Mouse (Mus musculus): Measurements from ENCODE around the gene Zfhx2.

Zfhx2 gene

DNA sequence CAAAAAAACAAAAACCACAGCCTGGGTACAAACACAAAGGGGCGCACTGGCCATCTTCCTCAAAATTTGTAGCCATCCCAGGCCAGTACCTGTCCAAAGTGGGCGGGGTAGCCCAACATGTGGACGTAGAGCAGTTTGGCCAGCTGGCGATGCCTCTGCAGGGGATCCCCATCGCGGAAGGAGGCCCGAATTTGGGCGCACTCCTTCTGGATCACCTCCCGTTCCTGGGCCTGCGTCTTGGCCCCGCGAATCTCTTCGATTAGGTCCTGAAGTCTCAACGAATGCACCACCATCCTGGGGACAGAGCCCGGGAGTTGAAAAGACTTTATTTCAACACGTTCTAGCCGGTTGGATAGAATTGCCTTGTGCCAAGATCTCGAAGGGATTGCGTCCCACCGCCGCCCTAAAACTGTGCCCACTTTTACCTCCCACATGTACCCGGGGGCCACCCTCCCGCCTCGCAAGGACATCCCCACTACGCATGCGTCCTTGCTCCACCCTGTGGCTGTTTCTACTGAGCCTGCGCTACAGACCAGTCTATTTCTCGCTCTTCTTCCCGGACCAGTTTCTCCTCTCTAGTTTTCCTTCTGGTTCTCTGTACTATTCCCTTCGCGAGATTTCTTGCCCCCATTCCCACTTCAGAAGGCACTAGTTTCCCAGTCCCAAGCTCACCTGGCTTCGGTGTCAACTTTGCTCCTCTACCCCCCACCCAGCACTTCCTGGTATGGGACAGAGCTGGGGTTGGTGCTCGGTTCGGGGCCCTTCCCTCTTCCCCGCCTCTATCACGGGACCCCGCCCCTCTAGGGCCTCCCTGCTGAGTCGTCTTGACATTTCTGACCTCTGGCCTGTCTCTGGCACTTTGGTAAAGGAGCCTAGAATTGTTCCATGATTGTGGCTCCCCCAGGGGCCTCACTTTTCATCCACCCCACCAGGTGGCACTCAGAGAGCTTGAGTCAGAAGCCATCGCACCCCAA is 14.0 kb upstream of the Zfhx2 start, which contains the start of gene Ap1g2:
Gene Ap1g2 (minus strand): TSS at position 758 of the 974 bp plus-strand sequence.
- peak; percentile 88 for DNase-seq

DNA sequence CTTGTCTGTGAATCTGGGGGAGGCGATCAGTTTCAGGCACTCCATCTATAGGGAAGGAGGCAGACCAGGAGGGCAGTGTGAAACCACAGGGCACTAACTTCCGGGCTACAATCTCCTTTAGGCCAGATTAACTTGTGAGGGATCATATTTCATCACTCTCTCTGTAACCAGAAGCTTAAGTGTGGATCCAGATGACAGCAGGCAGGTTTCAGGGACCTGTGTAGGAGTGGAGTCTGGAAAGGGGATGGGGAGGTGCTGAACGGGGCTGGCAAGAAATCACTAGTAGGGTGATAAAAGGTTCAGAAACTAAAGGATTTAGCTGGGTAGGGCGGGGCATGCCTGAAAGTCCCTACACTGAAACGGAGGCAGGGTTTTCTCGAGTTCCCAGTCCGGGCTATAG is 13.3 kb upstream of the Zfhx2 start:
- no peak for DNase-seq

GRCm38 (mm10) chr14:55104365-55104764 is 12.2 kb upstream of the Zfhx2 start:
- no peak for DNase-seq

DNA sequence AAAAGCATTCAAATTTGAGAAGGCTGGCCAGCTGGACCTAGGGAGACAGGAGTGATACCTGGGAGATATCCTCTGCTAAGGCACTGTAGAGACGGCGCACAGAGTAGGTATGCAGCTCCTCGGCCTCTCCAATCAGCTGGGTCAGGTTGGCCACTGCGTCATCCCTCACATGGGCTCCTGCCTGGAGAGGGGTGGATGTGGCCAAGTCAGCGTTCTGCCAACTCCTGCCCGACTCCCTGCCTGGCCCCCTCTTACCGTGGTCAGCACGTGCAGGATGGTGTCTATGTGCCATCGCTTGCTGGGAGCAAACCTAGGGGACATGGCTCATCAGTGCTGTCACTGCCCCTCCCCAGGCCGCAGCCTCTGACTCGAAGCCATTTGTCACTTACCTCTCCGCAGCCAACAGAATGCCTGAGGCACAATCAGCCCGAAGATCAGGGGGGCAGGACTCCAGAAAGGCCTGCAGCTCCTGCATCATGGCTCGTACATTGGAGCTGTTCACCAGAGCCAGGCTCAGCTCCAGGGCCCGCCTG is 10.2 kb upstream of the Zfhx2 start:
- DNase-seq: no peak

DNA sequence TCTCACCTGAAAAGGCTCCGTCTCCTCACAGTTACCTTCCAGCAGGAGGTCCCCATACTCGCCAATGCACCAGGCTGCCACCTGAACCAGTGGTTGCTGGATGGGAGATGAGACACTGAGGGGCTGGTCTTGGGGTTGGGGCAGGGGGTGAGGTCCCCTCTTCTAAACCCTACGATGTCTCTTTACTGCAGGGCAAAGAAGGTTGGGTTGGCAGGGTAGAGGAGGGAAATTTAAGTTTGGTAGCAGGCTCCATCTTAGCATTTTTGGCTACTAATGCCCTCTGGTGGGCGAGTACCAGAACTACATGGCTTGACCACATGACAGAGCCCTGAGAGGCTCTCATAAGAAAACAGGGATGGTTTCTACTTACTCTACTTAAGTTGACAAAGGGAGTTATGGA is 9.5 kb upstream of the Zfhx2 start:
- DNase-seq: peak; percentile 70

DNA sequence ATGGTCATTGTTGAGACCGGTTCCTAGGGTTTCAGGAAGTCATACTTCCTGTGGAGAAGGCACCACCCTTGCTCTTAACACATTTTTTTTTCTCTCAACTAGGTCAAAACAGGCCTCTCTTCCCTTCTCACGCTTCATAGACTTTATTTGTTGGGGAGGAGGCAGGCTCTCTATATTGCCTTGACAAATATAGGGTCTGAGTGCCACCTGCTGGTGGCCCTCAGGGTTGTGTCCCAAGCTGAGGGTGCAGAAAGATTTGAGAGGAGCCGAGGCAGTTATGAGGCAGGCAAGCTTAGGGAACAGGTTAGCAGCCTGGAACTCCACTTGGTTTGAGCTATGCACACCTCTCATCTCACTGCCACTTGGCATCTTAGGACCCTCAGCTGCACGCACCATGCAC is 5.9 kb upstream of the Zfhx2 start:
- peak; percentile 80 for DNase-seq

DNA sequence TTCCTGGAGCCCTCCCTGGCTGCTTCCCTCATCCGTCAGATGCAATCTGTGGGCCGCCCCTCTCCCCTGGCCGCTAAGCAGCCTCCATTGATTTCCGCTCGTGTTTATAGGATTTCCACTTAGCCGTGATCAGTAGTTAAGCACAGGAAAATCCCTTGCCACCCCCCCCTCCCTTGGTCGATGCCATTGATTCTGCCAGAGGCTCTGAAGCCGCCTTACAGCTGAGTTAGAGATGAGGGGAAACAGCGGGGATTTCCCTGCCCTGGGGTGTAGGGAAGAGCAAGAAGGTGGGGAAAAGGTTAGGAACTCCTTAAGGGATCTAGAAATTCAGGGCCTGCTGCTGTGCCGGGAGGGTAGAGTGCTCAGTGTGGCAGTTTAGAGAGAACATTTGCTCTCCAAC is 5.5 kb upstream of the Zfhx2 start:
- DNase-seq: no peak

DNA sequence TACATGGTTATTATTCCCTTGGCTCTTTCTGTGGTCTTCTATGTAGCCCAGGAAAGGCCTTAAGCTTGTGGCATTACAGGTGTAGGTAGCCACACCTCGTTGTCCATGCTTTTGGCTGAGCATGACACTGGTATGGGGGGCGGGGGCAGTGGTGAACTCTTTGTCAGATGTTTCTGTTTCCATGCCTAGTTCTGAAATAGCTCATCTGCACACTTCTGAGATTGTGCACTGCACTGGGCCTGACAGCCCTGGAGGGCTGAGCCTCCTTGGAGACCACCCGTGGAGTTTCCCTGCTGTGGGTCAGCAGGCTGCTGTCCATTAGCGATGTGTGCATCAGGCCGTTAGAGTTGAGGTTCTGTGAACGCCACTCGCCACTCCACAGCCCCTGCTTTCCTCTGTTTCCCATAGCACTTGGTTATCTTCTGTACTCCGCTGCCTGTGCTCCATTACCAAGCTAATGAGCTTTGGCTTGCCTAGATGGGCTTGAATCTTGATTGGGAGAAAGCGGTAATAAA is 4.5 kb upstream of the Zfhx2 start:
- no peak for DNase-seq

DNA sequence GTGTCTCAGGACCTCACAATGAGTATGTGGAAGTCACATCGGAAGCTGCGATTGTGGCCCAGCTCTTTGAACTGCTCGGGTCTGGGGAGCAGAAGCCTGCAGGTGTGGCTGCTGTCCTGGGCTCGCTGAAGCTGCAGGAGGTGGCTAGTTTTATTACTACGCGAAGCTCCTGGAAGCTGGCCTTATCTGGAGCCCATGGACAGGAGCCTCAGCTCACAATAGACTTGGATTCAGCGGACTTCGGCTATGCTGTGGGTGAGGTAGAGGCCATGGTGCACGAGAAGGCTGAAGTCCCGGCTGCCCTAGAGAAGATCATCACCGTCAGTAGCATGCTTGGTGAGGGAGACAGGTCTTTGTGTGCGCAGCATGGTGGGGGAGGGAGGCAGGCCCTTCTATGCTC is 3.5 kb upstream of the Zfhx2 start:
- no peak for DNase-seq

GRCm38 (mm10) chr14:55095263-55095662 is 3.1 kb upstream of the Zfhx2 start:
- no peak for DNase-seq

- peak; percentile 90 for DNase-seq
Measured at GRCm38 (mm10) chr14:55094704-55095231, 2.6 kb upstream of the Zfhx2 start, which contains the start of gene Thtpa. Gene Thtpa, plus strand, starts transcription at chr14:55094784.

DNA sequence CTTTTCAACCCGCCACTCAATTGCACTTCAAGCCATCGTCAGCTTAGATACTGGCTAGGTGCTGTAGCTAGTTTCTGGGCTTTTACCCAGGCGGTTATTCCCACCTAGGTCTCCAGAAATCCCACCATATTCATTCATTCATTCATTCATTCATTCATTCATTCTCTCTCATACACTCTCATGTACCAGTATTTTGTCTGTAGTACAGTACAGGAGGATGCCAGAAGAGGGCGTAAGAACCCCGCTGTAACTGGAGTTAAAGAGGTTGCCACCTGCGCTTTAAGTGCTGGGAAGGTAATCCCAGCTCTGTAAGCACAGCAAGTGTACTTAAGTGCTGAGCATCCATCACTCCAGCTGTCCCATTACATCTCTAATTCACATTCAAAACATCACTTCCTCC is 1.8 kb upstream of the Zfhx2 start:
- no peak for DNase-seq

DNA sequence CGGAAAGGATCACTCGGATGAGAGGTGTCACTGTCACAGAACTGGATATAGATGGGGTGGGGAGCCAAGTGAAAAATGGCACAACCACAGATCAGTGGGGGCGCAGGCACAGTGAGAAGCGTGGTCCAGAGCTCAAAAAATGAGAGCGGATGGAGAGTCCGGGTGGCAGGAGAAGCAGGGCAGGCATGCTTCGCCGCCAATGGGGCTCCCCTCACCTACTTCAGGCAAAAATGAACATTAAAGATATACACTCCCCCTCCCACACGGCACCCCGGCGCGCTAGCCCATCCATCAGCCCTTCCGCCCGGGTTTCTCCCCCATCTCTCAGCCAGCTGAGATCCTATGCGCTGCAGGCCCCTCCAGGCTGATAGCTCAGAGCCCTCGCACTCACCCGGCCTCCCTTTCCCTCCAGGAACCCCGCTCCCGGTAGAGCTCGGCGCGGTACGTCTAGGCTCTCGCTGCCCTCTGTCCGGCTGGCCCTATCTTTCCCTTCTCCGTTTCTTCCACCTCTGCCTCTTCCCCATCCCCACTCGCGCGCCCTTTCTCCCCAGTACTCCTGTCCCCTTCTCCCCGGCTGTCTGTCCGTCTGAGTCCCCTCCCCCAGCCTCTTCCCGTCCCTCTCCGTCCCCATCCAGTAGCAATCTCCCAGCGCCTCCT is 787 bp downstream of the Zfhx2 start:
- peak; percentile 53 for DNase-seq

GRCm38 (mm10) chr14:55089199-55089947 is 2.8 kb downstream of the Zfhx2 start:
- peak; percentile 51 for DNase-seq

DNA sequence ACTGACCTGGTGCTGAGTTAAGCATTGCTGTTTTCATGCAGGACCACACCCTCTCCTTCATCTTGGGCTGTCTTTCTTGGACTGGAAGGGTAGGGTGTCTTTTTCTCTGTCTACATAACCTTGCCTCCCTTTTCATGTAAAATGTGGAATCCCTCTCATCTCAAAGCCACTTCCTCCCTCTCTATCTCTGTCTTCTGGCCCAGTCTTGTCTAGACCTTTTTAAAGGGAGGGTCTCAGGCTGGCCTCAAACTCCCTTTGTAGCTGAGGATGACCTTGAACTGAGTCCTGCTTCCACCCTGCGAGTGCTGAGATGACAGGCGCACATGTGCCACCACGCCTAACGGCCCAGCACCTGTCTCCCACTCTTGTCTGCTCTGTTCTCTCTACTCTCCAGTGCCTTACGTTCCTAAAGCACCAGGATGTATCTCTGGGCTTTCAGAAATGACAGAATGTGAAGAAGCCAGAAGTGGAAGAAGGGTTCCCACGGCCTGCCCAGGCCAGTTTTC is 6.1 kb downstream of the Zfhx2 start:
- no peak for DNase-seq

- peak; percentile 62 for DNase-seq
Measured at GRCm38 (mm10) chr14:55085324-55086008, 6.7 kb downstream of the Zfhx2 start.

GRCm38 (mm10) chr14:55083481-55083880 is 8.6 kb downstream of the Zfhx2 start:
- no peak for DNase-seq

GRCm38 (mm10) chr14:55081105-55081504 is 11.0 kb downstream of the Zfhx2 start:
- no peak for DNase-seq

DNA sequence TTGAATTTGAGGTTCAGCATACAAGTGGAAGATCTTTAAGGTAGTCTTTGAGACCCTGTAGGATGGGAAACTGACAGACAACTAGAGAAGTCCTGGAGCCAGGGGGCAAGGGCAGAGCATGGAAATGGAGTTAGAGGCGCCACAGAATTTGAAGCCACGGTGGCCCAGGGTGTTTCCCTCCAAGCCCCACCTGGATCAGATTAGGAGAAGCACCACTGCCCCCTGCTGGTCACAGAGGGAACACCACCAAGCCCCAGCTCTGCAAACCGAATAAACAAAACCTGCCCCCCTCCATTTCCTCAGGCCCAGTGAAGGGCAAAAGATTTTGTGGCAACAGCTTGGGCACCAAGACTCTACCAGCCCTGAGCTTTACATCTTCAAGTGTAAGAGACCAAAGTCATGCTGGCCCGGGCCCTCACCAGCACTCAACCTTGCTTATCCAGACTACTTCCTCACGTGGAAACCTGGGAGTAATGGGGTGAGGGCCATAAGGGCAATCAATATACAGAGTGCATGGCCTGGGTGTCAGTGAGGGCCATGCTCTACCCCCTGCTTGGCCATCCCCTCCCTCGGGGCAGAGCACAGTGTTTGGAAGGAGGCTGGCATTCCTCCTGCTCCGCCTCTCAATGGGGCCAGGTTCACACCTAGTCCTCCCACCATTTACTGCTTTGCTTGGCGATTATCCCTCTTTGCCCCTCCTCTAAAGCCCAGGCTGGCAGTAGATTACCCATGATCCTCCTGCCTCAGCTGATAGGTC is 12.7 kb downstream of the Zfhx2 start:
- DNase-seq: peak; percentile 85

DNA sequence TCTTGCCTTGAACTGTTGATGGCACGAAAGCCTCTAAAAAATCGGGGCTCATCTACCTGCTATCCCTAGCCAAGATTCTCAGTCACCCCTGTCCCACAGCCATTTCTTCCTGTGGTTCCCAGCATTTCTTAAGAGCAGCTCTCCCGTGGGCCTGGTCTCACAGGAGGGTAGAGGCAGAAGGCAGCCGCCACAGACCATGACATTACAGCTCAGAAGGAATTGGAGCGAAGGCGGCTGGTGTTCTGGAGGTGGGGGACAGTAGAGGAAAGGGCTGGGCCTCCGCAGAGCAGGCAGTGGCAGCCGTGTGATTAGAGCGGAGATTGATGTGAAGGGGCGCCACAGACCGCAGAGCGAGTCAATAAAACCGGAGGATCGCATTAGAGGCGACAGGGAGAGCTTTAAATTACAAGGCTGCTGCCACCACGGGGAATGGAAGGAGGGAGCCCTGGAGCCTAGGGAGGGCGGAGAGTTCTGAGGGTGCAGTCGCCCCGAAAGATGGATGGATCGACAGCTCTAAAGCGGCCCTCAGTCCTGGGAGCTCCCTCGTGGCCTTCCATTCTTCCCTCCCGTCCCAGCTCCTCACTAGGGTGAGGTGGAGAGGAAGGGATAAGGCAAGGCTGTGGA is 13.6 kb downstream of the Zfhx2 start:
- DNase-seq: no peak
